Mouse (Mus musculus) kidney, adult 2 months (tissue): ENCODE measurements around the gene Slc25a11. TPM values are rescaled to one million over a fixed set of nuclear protein-coding genes. Genes with fewer than 3 reads are reported as not detected.

Experiments used
- DNase-seq: peaks from one replicate; pipeline ENCODE4 v3.0.0; 2021
- H3K27ac ChIP-seq: fragments of 200-500 bp; 2 replicates; pipeline ENCODE4 v1.5.1; 2012; ENCODE audit warnings: low read depth, low read length, control low read depth, inconsistent platforms; ENCODE audit not compliant: insufficient read depth
- H3K27me3 ChIP-seq: fragments of 200-500 bp; replicated peaks from 2 replicates; pipeline ENCODE4 v1.6.1; 2012; ENCODE audit warnings: mild to moderate bottlenecking, moderate library complexity, low read length, inconsistent platforms; ENCODE audit not compliant: control insufficient read depth, insufficient read depth
- H3K36me3 ChIP-seq: fragments of 200-500 bp; 2 replicates; pipeline ENCODE4 v1.6.1; 2012; ENCODE audit warnings: mild to moderate bottlenecking, moderate library complexity, low read length, inconsistent platforms; ENCODE audit not compliant: control insufficient read depth, insufficient read depth
- H3K4me1 ChIP-seq: fragments of 200-500 bp; 2 replicates; pipeline ENCODE4 v1.6.1; 2011; ENCODE audit warnings: low read length; ENCODE audit not compliant: control insufficient read depth, insufficient read depth
- H3K4me3 ChIP-seq: fragments of 200-500 bp; 2 replicates; pipeline ENCODE4 v1.5.1; 2011; ENCODE audit warnings: mild to moderate bottlenecking, low read depth, low read length, control low read depth; ENCODE audit not compliant: insufficient read depth
- CTCF ChIP-seq: fragments of 200-500 bp; conservative IDR thresholded peaks from 2 replicates; pipeline ENCODE4 v1.5.1; 2011; ENCODE audit warnings: low read depth, mild to moderate bottlenecking, control low read depth, low read length, moderate library complexity, mixed read lengths; ENCODE audit not compliant: insufficient read depth, insufficient read length
- POLR2A ChIP-seq: fragments of 200-500 bp; IDR thresholded peaks from one replicate; pipeline ENCODE4 v1.6.1; 2011; ENCODE audit warnings: low read depth, low read length, control low read depth
- WGBS: fragments of 180-500 bp; shearing (Covaris S2); methylation state at CpG from one replicate; pipeline ENCODE4 v1.1.7; 2018; 5-methylcytosine and 5-hydroxymethylcytosine counted together
- polyA plus RNA-seq: library from polyadenylated mRNA; depleted of rRNA; stranded (reverse); fragments of >200 nt; gene quantifications from 2 replicates; pipeline ENCODE4 v1.2.3, GENCODE M21; 2012

Gene Slc25a11
- polyA plus RNA-seq, 1 experiment: 281 TPM

- Histone ChIP-seq H3K27me3 (no peaks in the 10 kb centered on the region), H3K27ac (no peak overlapping the region), H3K36me3 (no peaks in the 10 kb centered on the region), H3K4me1 (peaks cover 4% of the 10 kb centered on the region; the same call in 1 of the 2 replicates), H3K4me3 (no peak overlapping the region)
- WGBS: 49% methylated on average over 7 of the region's 7 CpGs
- DNase-seq: peak; percentile 52
- TF ChIP-seq POLR2A: no peak
- no peak for TF ChIP-seq CTCF
Observed at GRCm38 (mm10) chr11:70621972-70622814, 25.1 kb downstream of the Slc25a11 start.

GRCm38 (mm10) chr11:70619101-70619500 is 28.2 kb downstream of the Slc25a11 start, which contains the start of gene Chrne:
Chrne (minus strand) TSS chr11:70619216.
- no peaks in the 10 kb centered on the region for H3K36me3 ChIP-seq
- peaks cover 5% of the 10 kb centered on the region; the same call in 1 of the 2 replicates for H3K4me1 ChIP-seq
- WGBS: 62% methylated on average over 1 of the region's 1 CpGs
- TF ChIP-seq POLR2A: no peak
- no peak for TF ChIP-seq CTCF
- no peak for DNase-seq
- no peaks in the 10 kb centered on the region for H3K27me3 ChIP-seq
- H3K27ac ChIP-seq: no peak within 1 kb of the TSS
- no peak within 1 kb of the TSS for H3K4me3 ChIP-seq

- no peak for DNase-seq
- H3K4me1 ChIP-seq: peaks cover 5% of the 10 kb centered on the region; the same call in 1 of the 2 replicates
- WGBS: 33% methylated on average over 21 of the region's 21 CpGs
- no peaks in the 10 kb centered on the region for H3K36me3 ChIP-seq
- peak within 1 kb of the TSS; percentile 45 for H3K4me3 ChIP-seq
- H3K27me3 ChIP-seq: no peaks in the 10 kb centered on the region
- TF ChIP-seq CTCF: no peak
- TF ChIP-seq POLR2A: no peak
- H3K27ac ChIP-seq: no peak within 1 kb of the TSS
Observed at GRCm38 (mm10) chr11:70615516-70616093, 31.7 kb downstream of the Slc25a11 start, which contains the start of gene 4930544D05Rik. 4930544D05Rik (plus strand) TSS chr11:70615848.

- peak; percentile 80 for DNase-seq
- no peaks in the 10 kb centered on the region for H3K36me3 ChIP-seq
- 4% methylated on average over 17 of the region's 17 CpGs for WGBS
- peaks cover 5% of the 10 kb centered on the region; the same call in 1 of the 2 replicates for H3K4me1 ChIP-seq
- no peak overlapping the region for H3K27ac ChIP-seq
- no peaks in the 10 kb centered on the region for H3K27me3 ChIP-seq
- TF ChIP-seq CTCF: no peak; the same call in 1 of the 2 replicates
- no peak for TF ChIP-seq POLR2A
- peak overlapping the region; percentile 45 for H3K4me3 ChIP-seq
Observed at GRCm38 (mm10) chr11:70615074-70615473, 32.2 kb downstream of the Slc25a11 start.

- H3K4me1 ChIP-seq: peaks cover 5% of the 10 kb centered on the region; the same call in 1 of the 2 replicates
- H3K27ac ChIP-seq: no peak overlapping the region
- no peaks in the 10 kb centered on the region for H3K27me3 ChIP-seq
- no peaks in the 10 kb centered on the region; the same call in none of the 2 replicates for H3K36me3 ChIP-seq
- TF ChIP-seq POLR2A: no peak
- peak; percentile 47; the same call in 1 of the 2 replicates for TF ChIP-seq CTCF
- WGBS: 74% methylated on average over 7 of the region's 7 CpGs
- DNase-seq: peak; percentile 27
- no peak overlapping the region for H3K4me3 ChIP-seq
Observed at GRCm38 (mm10) chr11:70612505-70612904, 34.8 kb downstream of the Slc25a11 start.

- no peaks in the 10 kb centered on the region for H3K27me3 ChIP-seq
- no peak for TF ChIP-seq POLR2A
- no peak; the same call in 1 of the 2 replicates for TF ChIP-seq CTCF
- peaks cover 5% of the 10 kb centered on the region; the same call in 1 of the 2 replicates for H3K4me1 ChIP-seq
- WGBS: 84% methylated on average over 4 of the region's 4 CpGs
- no peak overlapping the region for H3K4me3 ChIP-seq
- no peak for DNase-seq
- H3K27ac ChIP-seq: no peak overlapping the region
- H3K36me3 ChIP-seq: no peaks in the 10 kb centered on the region; the same call in none of the 2 replicates
Observed at GRCm38 (mm10) chr11:70610752-70611151, 36.5 kb downstream of the Slc25a11 start.
